In genomic region chr6:4276607-4277006, GRCm38 (mm10) we compare ENCODE assay signal across 16 mouse cellular contexts.
"Had no signal": no experiment of that assay in that cellular context is flagged by ENCODE, and none has a peak within 500 bp of the region (broad histone marks: within the 10 kb centered on the region; RNA-seq: fewer than 3 reads in every experiment).

No protein-coding gene starts in this region.

- H3K4me3 ChIP-seq: limb, embryonic 12.5 days; liver, embryonic 15.5 days; midbrain, embryonic 10.5 days; myocyte; neural tube, embryonic 15.5 days had no signal

- DNase-seq: kidney, postnatal 25 days; layer of hippocampus, postnatal 36 days; lung, adult 2 months; lung, postnatal 4 days; midbrain, embryonic 14.5 days; right cerebral cortex, postnatal 4 days; spleen, adult 18-20 months; thymus, adult 18-20 months; thymus, postnatal 14 days had no signal

- H3K4me2 ChIP-seq: limb, embryonic 12.5 days; liver, embryonic 11.5 days; liver, embryonic 15.5 days; neural tube, embryonic 15.5 days had no signal

- H3K4me1 ChIP-seq: liver, embryonic 15.5 days; midbrain, embryonic 10.5 days; neural tube, embryonic 15.5 days had no signal

- H3K27me3 ChIP-seq: limb, embryonic 12.5 days; liver, embryonic 15.5 days; neural tube, embryonic 15.5 days had no signal

- H3K9me3 ChIP-seq: limb, embryonic 12.5 days; liver, embryonic 15.5 days; midbrain, embryonic 10.5 days; neural tube, embryonic 15.5 days had no signal

- H3K27ac ChIP-seq: limb, embryonic 12.5 days; liver, embryonic 15.5 days; midbrain, embryonic 10.5 days; neural tube, embryonic 15.5 days had no signal

- H3K36me3 ChIP-seq: limb, embryonic 12.5 days; liver, embryonic 15.5 days; midbrain, embryonic 10.5 days; neural tube, embryonic 15.5 days had no signal

- H3K9ac ChIP-seq: limb, embryonic 12.5 days; liver, embryonic 15.5 days; neural tube, embryonic 15.5 days had no signal

- ATAC-seq: lung, postnatal 0 days had no signal
